Mouse (Mus musculus) cerebellum, adult 2 months (tissue): ENCODE results near the gene Ctdsp1.

ENCODE experiments used
- CTCF ChIP-seq: fragments of 200-500 bp; IDR thresholded peaks from 2 replicates; pipeline ENCODE4 v1.5.1; 2011; ENCODE audit warnings: low read depth, mild to moderate bottlenecking, control low read depth, low read length, moderate library complexity, borderline replicate concordance; ENCODE audit not compliant: insufficient read depth
- POLR2A ChIP-seq: fragments of 200-500 bp; IDR thresholded peaks from 2 replicates; pipeline ENCODE4 v1.6.1; 2011; ENCODE audit warnings: low read length, control low read depth, borderline replicate concordance; ENCODE audit not compliant: insufficient read depth

DNA sequence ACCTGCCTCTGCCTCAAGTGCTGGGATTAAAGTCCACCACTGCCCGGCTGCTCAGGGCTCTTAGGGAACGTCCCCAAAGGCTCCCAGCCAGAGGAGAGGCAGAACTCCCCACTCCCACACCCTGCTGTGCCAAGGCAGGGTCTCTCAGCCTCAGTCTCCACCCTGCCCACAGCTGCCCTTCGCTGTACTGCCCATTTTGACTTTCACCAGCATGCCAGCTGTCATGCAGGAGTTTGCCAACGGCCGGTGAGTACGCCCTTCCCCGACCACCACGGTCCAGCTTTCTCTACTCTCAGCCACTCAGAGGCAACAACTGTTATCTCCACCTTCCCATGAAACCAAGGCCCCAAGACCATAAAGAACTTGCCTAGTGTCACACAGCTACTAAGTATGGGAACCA, 6.8 kb upstream of the Ctdsp1 start:
- no peak for TF ChIP-seq POLR2A
- no peak for TF ChIP-seq CTCF
